Mouse (Mus musculus) monocyte, adult 5-6 weeks (primary cell): ENCODE measurements around the gene Copa. TPM values are rescaled to one million over a fixed set of nuclear protein-coding genes. Genes with fewer than 3 reads are reported as not detected.

Source experiments
- ATAC-seq: fragments of 153-309, 156-312 bp; replicated peaks from 2 replicates; pipeline ENCODE4 v1.8.0; 2017; ENCODE audit warnings: mild to moderate bottlenecking; ENCODE audit not compliant: low TSS enrichment, insufficient number of reproducible peaks, severe bottlenecking, poor library complexity, low FRiP score
- total RNA-seq: library from RNA; stranded (forward); fragments of 200-1000, 200-491, 200-594 nt; gene quantifications from 3 replicates; pipeline ENCODE4 v1.2.3, GENCODE M21; 2017

Copa gene
- total RNA-seq, 1 experiment from 2014 or later, result 154 TPM

GRCm38 (mm10) chr1:172072604-172073003 lies 9.7 kb upstream of the Copa start:
- ATAC-seq, result no peak

GRCm38 (mm10) chr1:172077981-172078380 lies 4.3 kb upstream of the Copa start:
- no peak for ATAC-seq

- peak; percentile 36; the same call in 1 of the 2 replicates for ATAC-seq
These were observed 643 bp downstream of the Copa start for GRCm38 (mm10) chr1:172082899-172083445.

- ATAC-seq, result no peak
These were observed 11.2 kb downstream of the Copa start for GRCm38 (mm10) chr1:172093522-172093921.

- ATAC-seq, result no peak
These were observed 12.0 kb downstream of the Copa start for GRCm38 (mm10) chr1:172094295-172094694.

- peak; percentile 43; the same call in 1 of the 2 replicates for ATAC-seq
These were observed 12.9 kb downstream of the Copa start for GRCm38 (mm10) chr1:172095202-172095601.

GRCm38 (mm10) chr1:172099325-172100033 lies 17.1 kb downstream of the Copa start:
- no peak for ATAC-seq

GRCm38 (mm10) chr1:172103619-172104018 lies 21.3 kb downstream of the Copa start:
- no peak for ATAC-seq

- ATAC-seq, result no peak
These were observed 22.8 kb downstream of the Copa start for GRCm38 (mm10) chr1:172105101-172105500.

GRCm38 (mm10) chr1:172107777-172108477 lies 25.6 kb downstream of the Copa start:
- ATAC-seq, result no peak

- ATAC-seq, result no peak
These were observed 34.6 kb downstream of the Copa start for GRCm38 (mm10) chr1:172116948-172117347.

GRCm38 (mm10) chr1:172119100-172119499 lies 36.8 kb downstream of the Copa start:
- no peak for ATAC-seq

GRCm38 (mm10) chr1:172119720-172120119 lies 37.4 kb downstream of the Copa start:
- ATAC-seq, result peak; percentile 72

- ATAC-seq, result no peak
These were observed 40.3 kb downstream of the Copa start for GRCm38 (mm10) chr1:172122671-172123070.

GRCm38 (mm10) chr1:172124572-172124971 lies 42.2 kb downstream of the Copa start:
- ATAC-seq, result no peak

GRCm38 (mm10) chr1:172126376-172127347 lies 44.3 kb downstream of the Copa start, which contains the start of gene Pex19:
Gene Pex19, plus strand, starts transcription at chr1:172126755.
- peak; percentile 89 for ATAC-seq

- no peak for ATAC-seq
These were observed 45.2 kb downstream of the Copa start for GRCm38 (mm10) chr1:172127487-172127886.

GRCm38 (mm10) chr1:172128563-172128962 lies 46.2 kb downstream of the Copa start:
- ATAC-seq, result no peak

GRCm38 (mm10) chr1:172129108-172129507 lies 46.8 kb downstream of the Copa start:
- no peak for ATAC-seq
